Mouse (Mus musculus): ENCODE measurements around the gene Ggact.

The Ggact gene

DNA sequence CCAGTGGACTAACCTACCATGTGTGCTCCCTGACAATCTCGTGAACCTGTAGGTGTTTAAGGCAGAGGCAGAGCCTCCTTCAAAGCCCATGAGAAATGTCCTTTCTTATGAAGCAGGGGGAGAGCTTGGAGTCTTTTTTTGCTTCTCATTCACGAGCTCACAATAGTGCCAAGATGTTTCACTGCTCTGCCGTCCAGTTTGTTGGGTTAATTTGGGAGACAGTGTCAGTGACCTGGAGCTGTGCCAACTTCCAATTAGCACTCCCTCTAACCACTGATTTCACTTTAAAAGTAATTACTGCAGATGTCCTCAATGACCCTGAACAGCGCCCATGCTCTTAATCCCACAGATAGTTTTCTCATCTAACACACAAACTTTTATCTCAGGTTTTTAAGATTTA, 50.9 kb downstream of the Ggact start:
- no peak for TF ChIP-seq GATA4 (IDR thresholded peaks at IDR 0.05; ENCODE audit: insufficient replicate concordance, low read length)

DNA sequence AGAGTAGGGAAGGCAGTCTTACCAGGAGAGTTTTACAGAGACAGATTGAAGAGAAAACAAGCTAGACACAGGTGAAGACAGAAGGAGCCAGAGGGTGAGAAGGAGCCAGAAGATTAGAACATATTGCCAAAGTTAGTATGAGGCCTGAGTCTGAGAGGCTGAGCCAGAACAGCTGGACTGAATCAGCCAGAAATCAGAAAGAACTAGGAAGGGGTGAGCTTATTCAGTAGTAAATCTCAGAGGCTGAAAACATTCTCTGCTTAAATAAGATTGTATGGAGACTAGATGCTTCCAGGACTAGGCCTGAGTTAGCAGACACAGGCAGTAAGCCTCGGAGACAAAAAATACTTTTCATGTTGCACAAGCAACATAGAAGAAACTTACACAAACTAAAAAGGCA, 53.8 kb downstream of the Ggact start:
- TF ChIP-seq GATA4 (IDR thresholded peaks at IDR 0.05; ENCODE audit: insufficient replicate concordance, low read length): no peak

DNA sequence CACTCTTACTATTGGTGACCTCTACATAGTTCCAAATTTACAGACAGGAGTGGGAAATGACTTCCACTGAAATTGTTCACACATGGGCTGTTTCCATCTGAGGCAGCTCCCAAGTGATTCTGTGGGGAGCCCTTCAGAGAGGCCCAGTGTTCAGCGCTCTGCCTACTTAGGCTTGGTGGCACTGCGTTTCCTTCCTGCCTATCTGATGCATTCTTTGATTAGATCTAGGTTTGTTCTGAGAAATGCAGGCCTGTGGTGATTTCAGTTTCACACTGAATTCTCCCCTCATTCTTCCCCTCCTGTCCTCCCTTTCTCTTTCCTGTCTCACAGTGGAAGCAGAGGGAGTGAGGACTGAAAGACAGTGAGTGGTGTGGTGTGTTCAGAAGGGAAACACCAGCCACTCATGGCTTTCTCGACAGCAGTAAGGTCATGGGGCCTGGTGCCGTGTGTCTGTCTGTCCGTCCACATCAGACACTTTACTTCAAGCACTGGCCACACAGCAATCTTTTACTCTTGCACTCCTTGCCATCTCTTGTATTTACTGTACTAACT, 61.0 kb downstream of the Ggact start:
- TF ChIP-seq GATA4 (IDR thresholded peaks at IDR 0.05; ENCODE audit: insufficient replicate concordance, low read length): no peak

DNA sequence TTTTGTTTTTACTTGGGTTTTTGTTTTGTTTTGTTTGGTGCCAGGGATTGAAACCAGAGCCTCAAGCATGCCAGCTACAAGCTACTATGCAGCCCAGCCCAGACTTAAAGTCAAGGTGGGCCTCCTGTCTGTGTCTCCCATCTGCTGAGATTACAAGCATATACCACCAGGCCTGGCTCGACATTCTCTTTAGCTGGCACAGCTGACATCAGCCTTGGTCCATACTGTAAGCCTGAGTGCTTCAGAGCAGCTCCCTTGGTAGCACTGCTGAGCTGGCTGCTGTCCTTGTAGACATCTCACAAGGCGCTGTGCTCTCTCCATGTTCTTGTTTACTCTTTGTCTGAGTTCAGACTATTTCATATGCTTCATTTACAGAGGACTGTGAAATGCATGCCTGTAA, 76.5 kb downstream of the Ggact start:
- no peak for TF ChIP-seq GATA4 (IDR thresholded peaks at IDR 0.05; ENCODE audit: insufficient replicate concordance, low read length)

DNA sequence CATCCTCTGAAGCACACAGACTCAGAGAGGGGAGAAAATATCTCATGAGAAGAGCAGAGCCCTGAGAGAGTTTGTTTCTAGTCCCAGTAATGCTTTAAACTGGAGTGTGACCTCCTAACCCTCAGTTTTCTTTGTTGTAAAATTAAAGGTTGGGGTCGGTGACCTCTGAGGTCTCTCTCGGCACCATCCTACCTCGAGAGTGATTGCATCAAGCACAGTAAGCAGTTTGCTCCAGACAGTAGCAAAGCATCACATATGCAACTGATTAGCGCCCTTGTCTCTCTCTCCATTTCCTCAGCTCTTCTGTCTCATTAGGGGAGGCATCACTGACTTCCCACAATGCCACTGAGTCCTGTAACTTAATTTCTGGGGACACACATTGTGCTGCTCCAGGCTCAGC, 77.3 kb downstream of the Ggact start:
- no peak for TF ChIP-seq GATA4 (IDR thresholded peaks at IDR 0.05; ENCODE audit: insufficient replicate concordance, low read length)

DNA sequence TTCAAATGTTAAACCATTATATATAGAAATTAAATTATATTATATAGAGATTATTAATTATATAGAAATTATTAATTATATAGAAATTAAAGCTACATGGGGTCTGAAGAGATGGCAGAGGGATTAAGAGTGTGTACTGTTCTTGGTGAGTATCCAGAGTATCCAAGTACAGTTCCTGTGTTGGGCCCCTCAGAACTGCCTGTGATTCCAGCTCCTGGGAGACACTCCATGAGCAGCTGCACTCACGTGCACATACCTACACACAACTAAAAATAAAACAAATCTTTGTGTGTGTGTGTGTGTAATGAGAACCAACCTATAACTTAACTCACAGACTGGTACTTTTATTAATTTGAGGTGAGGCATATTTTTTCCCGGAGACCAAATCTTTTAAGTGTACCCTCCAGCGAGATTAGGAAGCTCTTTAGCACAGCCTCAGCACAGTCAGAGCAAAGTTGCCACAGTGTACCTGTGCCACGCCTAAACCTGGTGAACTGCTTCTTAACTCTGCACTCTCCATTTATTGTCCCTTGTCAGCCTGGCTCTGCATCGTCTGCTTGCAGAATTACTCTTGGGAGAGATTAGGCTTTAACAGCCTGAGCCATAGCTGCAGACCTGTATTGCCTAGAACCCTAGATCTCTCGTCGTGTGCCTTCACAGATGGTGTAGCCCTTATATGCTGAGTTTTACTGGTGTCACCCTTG, 77.9 kb downstream of the Ggact start:
- TF ChIP-seq GATA4 (IDR thresholded peaks at IDR 0.05; ENCODE audit: insufficient replicate concordance, low read length): no peak

DNA sequence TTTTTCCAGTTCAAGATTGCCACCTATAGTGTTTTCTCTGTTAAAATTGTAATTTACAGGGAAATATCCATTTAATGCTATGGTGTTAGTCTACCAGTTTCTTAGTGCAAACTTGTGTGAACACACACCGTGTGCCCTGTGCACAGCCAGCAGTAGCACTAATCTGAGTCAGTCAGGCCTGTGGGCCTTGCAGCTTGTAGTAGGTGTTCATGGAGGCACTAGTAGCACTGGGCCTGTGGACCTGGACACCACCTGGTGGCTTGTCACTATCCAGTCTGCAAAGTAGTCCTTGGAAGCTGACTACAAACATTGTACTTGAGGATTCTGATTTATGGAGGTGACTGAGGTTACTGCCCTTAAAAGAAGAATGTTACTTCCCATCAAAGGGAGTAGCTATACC, 78.8 kb downstream of the Ggact start:
- no peak for TF ChIP-seq GATA4 (IDR thresholded peaks at IDR 0.05; ENCODE audit: insufficient replicate concordance, low read length)

DNA sequence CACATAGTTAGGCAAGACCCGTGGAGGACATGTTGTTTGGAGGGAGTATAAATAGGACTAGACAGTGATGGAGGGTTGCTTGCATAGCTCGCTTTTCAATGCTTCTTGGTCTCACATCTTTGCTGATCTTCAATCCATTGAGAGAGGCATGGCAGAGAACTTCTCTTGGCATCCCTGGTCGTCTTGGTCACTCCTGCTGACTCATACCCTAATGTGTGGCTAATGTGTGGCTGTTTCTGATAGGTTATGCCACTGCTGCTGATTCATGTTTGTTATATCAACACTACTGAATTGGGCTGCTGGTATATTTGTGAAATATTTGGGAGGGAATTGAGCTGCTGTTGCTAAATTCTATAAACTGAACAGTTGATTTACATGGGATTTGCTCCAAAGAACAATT, 79.9 kb downstream of the Ggact start:
- TF ChIP-seq GATA4 (IDR thresholded peaks at IDR 0.05; ENCODE audit: insufficient replicate concordance, low read length): no peak

DNA sequence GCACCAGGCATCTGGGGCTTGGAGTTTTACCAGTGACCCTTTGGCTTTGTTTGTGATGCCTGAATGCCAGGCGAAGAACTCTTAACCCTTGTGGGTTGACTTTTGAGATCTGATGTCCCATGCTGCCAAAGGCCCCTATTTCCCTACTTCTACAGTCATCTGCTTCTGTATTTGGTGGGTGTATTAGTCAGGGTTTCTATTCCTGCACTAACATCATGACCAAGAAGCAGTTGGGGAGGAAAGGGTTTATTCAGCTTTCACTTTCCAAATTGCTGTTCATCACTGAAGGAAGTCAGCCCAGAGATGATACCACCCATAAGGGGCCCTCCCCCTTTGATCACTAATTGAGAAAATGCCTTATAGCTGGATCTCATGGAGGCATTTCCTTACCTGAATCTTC, 83.1 kb downstream of the Ggact start:
- TF ChIP-seq GATA4 (IDR thresholded peaks at IDR 0.05; ENCODE audit: insufficient replicate concordance, low read length): no peak

DNA sequence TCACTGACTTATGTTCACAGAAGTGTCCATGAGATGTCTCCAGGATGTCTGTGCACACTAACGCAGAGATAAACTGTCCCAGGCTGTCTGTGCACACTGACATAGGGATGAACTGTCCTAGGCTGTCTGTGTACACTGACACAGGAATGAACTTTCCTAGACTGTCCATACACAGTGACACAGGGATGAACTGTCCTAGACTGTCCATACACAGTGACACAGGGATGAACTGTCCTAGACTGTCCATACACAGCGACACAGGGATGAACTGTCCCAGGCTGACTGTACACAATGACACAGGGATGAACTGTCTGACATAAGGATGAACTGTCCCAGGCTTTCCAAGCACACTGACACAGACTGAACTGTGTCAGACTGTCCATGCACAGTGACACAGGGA, 88.1 kb downstream of the Ggact start:
- no peak for TF ChIP-seq GATA4 (IDR thresholded peaks at IDR 0.05; ENCODE audit: insufficient replicate concordance, low read length)

DNA sequence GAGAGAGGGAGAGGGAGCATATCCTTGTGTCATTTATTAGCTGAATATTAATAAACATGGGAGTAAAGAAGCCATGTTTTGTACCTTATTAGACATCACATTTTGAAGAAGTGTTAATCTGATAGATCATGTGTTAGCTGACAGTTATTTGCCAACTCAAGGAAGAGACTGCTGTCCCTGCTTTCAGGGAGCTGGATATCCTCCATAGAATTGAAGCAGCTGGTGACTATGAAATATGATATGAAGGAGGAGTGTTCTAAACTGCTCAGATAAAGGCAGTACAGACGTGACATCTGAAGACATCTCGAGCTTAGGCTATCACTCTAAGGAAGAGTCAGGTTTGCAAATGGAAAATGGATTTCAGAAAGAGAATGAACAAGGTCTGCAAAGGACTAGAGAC, 89.8 kb downstream of the Ggact start:
- TF ChIP-seq GATA4 (IDR thresholded peaks at IDR 0.05; ENCODE audit: insufficient replicate concordance, low read length): no peak

DNA sequence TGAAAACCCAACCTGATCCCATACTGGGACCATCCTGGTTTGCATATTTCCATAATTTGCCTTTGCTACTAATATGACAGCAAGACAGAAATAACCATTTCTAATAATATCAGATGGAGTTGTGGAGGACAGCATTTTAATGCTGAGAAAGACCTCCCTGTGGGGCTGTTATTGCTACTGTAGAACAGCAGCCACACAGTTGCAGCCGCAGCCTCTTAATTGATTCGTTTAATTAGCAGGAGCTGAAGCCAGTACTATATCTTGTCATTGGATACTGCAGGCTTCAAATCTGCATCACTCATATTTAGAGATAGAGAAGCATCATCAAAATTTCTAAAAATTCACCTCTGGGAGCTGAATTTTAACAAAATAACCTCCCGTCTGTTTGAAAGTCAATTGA, 92.6 kb downstream of the Ggact start:
- no peak for TF ChIP-seq GATA4 (IDR thresholded peaks at IDR 0.05; ENCODE audit: insufficient replicate concordance, low read length)

DNA sequence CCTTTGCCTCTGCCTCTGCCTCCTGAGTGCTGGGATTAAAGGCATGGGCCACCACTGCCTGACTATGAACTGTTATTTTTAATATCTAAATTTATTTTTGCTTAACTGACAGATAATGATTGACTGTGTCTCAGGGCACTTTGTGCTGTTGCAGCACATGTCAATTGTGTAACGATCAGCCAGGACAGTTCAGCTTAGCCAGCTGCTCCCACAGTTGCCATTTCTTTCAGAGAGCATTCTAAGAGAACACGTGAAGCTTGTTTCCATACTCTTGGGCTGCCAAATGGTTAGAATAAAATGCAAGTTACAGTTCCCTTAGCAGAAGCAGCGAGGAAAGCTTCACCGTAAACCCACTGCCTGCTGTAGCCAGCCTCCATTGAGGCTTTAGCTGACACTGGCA, 113.3 kb downstream of the Ggact start:
- no peak for TF ChIP-seq GATA4 (IDR thresholded peaks at IDR 0.05; ENCODE audit: insufficient replicate concordance, low read length)

DNA sequence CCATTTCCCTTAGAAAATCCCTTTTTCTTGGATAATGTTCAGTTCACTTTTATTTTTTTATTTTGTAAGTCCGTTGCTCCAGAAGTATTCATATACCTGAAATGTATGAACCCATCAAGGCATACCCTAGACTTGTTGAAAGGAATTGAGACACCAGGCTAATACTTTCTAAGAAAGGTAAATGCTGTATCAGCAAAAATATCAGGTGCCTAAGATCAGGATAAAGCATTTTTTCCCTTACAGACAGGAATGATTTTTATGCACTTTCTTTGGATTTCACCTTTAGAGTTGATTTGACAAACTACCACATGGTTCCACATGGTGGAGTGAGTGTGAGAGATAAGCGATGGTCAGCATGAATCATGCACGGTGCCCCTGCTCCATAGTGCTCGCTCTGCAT, 120.2 kb downstream of the Ggact start:
- TF ChIP-seq GATA4 (IDR thresholded peaks at IDR 0.05; ENCODE audit: insufficient replicate concordance, low read length): no peak

DNA sequence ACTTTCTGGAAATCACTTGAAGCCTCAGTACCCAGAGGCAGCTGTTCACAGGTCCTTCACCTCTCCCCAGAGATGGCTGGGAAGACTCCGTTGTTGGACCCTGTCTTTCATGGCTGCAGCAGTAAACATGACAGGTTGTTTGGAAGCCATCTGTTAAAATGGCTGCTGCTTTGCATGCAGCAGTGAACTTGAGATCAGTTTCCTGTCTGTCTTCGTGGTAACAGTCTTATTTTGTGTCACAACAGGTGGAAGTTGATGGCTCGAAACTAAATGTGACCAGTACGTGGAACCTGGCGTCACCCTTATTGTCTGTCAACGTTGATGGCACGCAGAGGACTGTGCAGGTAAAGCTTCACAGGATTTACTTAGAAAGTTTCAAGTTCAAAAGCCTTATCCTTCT, 123.4 kb downstream of the Ggact start:
- TF ChIP-seq GATA4 (IDR thresholded peaks at IDR 0.05; ENCODE audit: insufficient replicate concordance, low read length): no peak

DNA sequence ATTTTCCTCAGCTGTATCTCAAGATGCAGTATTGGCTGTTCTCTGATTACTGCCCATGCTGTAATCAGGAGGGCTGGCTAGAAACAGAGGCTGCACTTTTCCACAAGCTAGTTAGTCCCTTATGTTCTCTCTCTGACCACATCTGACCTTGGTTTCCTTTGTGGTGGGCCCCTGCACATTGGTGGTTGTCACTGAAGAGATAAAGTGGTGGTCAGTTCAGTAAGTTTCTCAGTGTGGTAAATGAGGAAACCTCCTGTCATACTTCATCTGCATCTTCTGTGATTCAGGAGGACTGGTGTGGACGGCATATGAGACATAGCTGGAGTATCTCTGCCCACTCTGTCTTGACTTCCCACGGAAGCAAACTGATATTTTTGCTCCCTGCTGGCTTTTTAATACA, 125.4 kb downstream of the Ggact start:
- TF ChIP-seq GATA4 (IDR thresholded peaks at IDR 0.05; ENCODE audit: insufficient replicate concordance, low read length): no peak

DNA sequence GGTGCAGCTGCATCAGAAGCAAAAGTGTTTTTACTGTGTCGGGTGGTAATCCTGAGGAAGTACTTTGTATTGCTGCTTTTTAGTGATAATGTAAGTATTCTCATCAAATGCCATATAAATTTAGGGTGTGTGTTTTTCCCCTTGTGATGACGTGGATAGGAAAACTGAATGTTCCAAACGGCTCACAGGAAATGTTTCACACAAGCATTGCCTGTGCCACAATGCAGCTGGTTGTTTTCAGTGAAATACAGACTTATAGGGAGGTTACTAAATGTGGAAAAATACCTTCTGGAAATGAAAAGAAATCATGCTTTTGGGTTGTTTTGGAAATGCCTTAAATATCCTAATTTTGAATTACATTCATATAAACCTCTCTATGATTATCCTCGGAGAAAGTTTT, 128.9 kb downstream of the Ggact start:
- no peak for TF ChIP-seq GATA4 (IDR thresholded peaks at IDR 0.05; ENCODE audit: insufficient replicate concordance, low read length)

Measured in liver, adult (tissue).